Mouse (Mus musculus) heart, embryonic 12.5 days (tissue): ENCODE data around the gene Sema4c. TPM values are rescaled to one million over a fixed set of nuclear protein-coding genes. Genes with fewer than 3 reads are reported as not detected.

ENCODE experiments used
- ATAC-seq: fragments of 200-750 bp; cut with Nextera tagmentation; 2 replicates; pipeline ENCODE4 v1.8.0; 2017; ENCODE audit warnings: moderate TSS enrichment, moderate library complexity; ENCODE audit not compliant: insufficient number of reproducible peaks, low FRiP score
- H3K27ac ChIP-seq: fragments of 300-500 bp; sonication (generic); 2 replicates; pipeline ENCODE4 v1.5.1; 2016; ENCODE audit warnings: mild to moderate bottlenecking, moderate library complexity; ENCODE audit not compliant: poor library complexity, severe bottlenecking
- H3K27me3 ChIP-seq: fragments of 300-500 bp; sonication (generic); replicated peaks from 2 replicates; pipeline ENCODE4 v1.6.1; 2016; ENCODE audit warnings: mild to moderate bottlenecking, moderate library complexity
- H3K36me3 ChIP-seq: fragments of 300-500 bp; sonication (generic); 2 replicates; pipeline ENCODE4 v1.6.1; 2016; ENCODE audit warnings: mild to moderate bottlenecking, moderate library complexity
- H3K4me1 ChIP-seq: fragments of 300-500 bp; sonication (generic); replicated peaks from 2 replicates; pipeline ENCODE4 v1.6.1; 2016; ENCODE audit warnings: mild to moderate bottlenecking
- H3K4me2 ChIP-seq: fragments of 300-500 bp; sonication (generic); 2 replicates; pipeline ENCODE4 v1.6.1; 2016; ENCODE audit warnings: mild to moderate bottlenecking, moderate library complexity
- H3K4me3 ChIP-seq: fragments of 300-500 bp; sonication (generic); 2 replicates; pipeline ENCODE4 v1.5.1; 2016; ENCODE audit warnings: mild to moderate bottlenecking
- H3K9ac ChIP-seq: fragments of 300-500 bp; sonication (generic); 2 replicates; pipeline ENCODE4 v1.6.1; 2016; ENCODE audit warnings: mild to moderate bottlenecking, moderate library complexity
- H3K9me3 ChIP-seq: fragments of 300-500 bp; sonication (generic); replicated peaks from 2 replicates; pipeline ENCODE4 v1.6.1; 2016; ENCODE audit warnings: mild to moderate bottlenecking, moderate library complexity
- whole genome bisulfite sequencing: fragments of 180-500 bp; shearing (Covaris S2); methylation state at CpG from one replicate; pipeline ENCODE4 v1.1.7; 2016; 5-methylcytosine and 5-hydroxymethylcytosine counted together
- polyA plus RNA-seq: library from polyadenylated mRNA; unstranded; fragments of >200 nt; fragmentation: Nextera tagmentation; extraction: Ambion mirVana; gene quantifications from 2 replicates; pipeline ENCODE4 v1.2.1, GENCODE M21; 2016

Gene Sema4c
- polyA plus RNA-seq, 1 experiment from 2014 or later = 13.3 TPM

- peaks cover 43% of the 10 kb centered on the region for H3K4me1 ChIP-seq
- no peaks in the 10 kb centered on the region for H3K9me3 ChIP-seq
- H3K36me3 ChIP-seq = peaks cover 45% of the 10 kb centered on the region
- H3K27ac ChIP-seq = peak overlapping the region; percentile 97
- no peak for ATAC-seq
- H3K9ac ChIP-seq = peak overlapping the region; percentile 94
- 5% methylated on average over 8 of the region's 8 CpGs for WGBS
- H3K4me3 ChIP-seq = peak overlapping the region; percentile 73
- peak overlapping the region; percentile 93 for H3K4me2 ChIP-seq
- no peaks in the 10 kb centered on the region for H3K27me3 ChIP-seq
Observed at GRCm38 (mm10) chr1:36555798-36556395, 2.3 kb downstream of the Sema4c start.

- 66% methylated on average over 21 of the region's 21 CpGs for WGBS
- Histone ChIP-seq H3K9ac (peak overlapping the region; percentile 94), H3K4me1 (peaks cover 39% of the 10 kb centered on the region), H3K4me2 (peak overlapping the region; percentile 93), H3K4me3 (peak overlapping the region; percentile 73), H3K36me3 (peaks cover 55% of the 10 kb centered on the region), H3K27me3 (no peaks in the 10 kb centered on the region), H3K9me3 (no peaks in the 10 kb centered on the region), H3K27ac (peak overlapping the region; percentile 97)
- no peak for ATAC-seq
Observed at GRCm38 (mm10) chr1:36554633-36555399, 3.3 kb downstream of the Sema4c start.

- Histone ChIP-seq H3K9me3 (no peaks in the 10 kb centered on the region), H3K4me1 (peaks cover 47% of the 10 kb centered on the region), H3K27ac (no peak overlapping the region), H3K36me3 (peaks cover 68% of the 10 kb centered on the region), H3K27me3 (no peaks in the 10 kb centered on the region), H3K9ac (no peak overlapping the region), H3K4me3 (no peak overlapping the region), H3K4me2 (no peak overlapping the region)
- WGBS = 85% methylated on average over 16 of the region's 16 CpGs
- no peak for ATAC-seq
Observed at GRCm38 (mm10) chr1:36552506-36552905, 5.6 kb downstream of the Sema4c start.

- no peaks in the 10 kb centered on the region for H3K9me3 ChIP-seq
- no peak overlapping the region for H3K9ac ChIP-seq
- H3K36me3 ChIP-seq = peaks cover 68% of the 10 kb centered on the region
- no peak overlapping the region for H3K27ac ChIP-seq
- ATAC-seq = no peak
- WGBS = 86% methylated on average over 17 of the region's 17 CpGs
- H3K4me3 ChIP-seq = no peak overlapping the region
- peaks cover 49% of the 10 kb centered on the region for H3K4me1 ChIP-seq
- H3K4me2 ChIP-seq = no peak overlapping the region
- H3K27me3 ChIP-seq = no peaks in the 10 kb centered on the region
Observed at GRCm38 (mm10) chr1:36551904-36552303, 6.2 kb downstream of the Sema4c start.

- no peak overlapping the region for H3K4me3 ChIP-seq
- peaks cover 54% of the 10 kb centered on the region for H3K4me1 ChIP-seq
- no peak overlapping the region for H3K9ac ChIP-seq
- peaks cover 67% of the 10 kb centered on the region for H3K36me3 ChIP-seq
- no peaks in the 10 kb centered on the region for H3K9me3 ChIP-seq
- ATAC-seq = no peak
- H3K27ac ChIP-seq = no peak overlapping the region
- no peaks in the 10 kb centered on the region for H3K27me3 ChIP-seq
- WGBS = 78% methylated on average over 20 of the region's 20 CpGs
- no peak overlapping the region for H3K4me2 ChIP-seq
Observed at GRCm38 (mm10) chr1:36550075-36550863, 7.9 kb downstream of the Sema4c start.

GRCm38 (mm10) chr1:36549491-36549890, 8.7 kb downstream of the Sema4c start:
- H3K4me1 ChIP-seq = peaks cover 46% of the 10 kb centered on the region
- H3K9ac ChIP-seq = no peak overlapping the region
- peaks cover 60% of the 10 kb centered on the region for H3K36me3 ChIP-seq
- H3K9me3 ChIP-seq = no peaks in the 10 kb centered on the region
- ATAC-seq = no peak
- no peak overlapping the region for H3K4me3 ChIP-seq
- WGBS = 85% methylated on average over 18 of the region's 18 CpGs
- no peaks in the 10 kb centered on the region for H3K27me3 ChIP-seq
- no peak overlapping the region for H3K4me2 ChIP-seq
- no peak overlapping the region for H3K27ac ChIP-seq

GRCm38 (mm10) chr1:36548771-36549170, 9.4 kb downstream of the Sema4c start:
- 64% methylated on average over 8 of the region's 8 CpGs for WGBS
- ATAC-seq = no peak
- H3K4me2 ChIP-seq = no peak overlapping the region
- no peak overlapping the region for H3K9ac ChIP-seq
- H3K4me1 ChIP-seq = peaks cover 40% of the 10 kb centered on the region
- H3K36me3 ChIP-seq = peaks cover 52% of the 10 kb centered on the region
- H3K27ac ChIP-seq = no peak overlapping the region
- H3K27me3 ChIP-seq = no peaks in the 10 kb centered on the region
- H3K9me3 ChIP-seq = no peaks in the 10 kb centered on the region
- no peak overlapping the region for H3K4me3 ChIP-seq

GRCm38 (mm10) chr1:36547981-36548598, 10.1 kb downstream of the Sema4c start:
- no peak for ATAC-seq
- H3K36me3 ChIP-seq = peaks cover 46% of the 10 kb centered on the region
- WGBS = 41% methylated on average over 9 of the region's 9 CpGs
- no peak overlapping the region for H3K4me3 ChIP-seq
- H3K9me3 ChIP-seq = no peaks in the 10 kb centered on the region
- peak overlapping the region; percentile 25; the same call in 1 of the 2 replicates for H3K27ac ChIP-seq
- no peaks in the 10 kb centered on the region for H3K27me3 ChIP-seq
- peak overlapping the region; percentile 25 for H3K9ac ChIP-seq
- H3K4me2 ChIP-seq = no peak overlapping the region
- peaks cover 40% of the 10 kb centered on the region for H3K4me1 ChIP-seq

- Histone ChIP-seq H3K27ac (peak within 1 kb of the TSS; percentile 50; the same call in 1 of the 2 replicates), H3K9me3 (no peaks in the 10 kb centered on the region), H3K9ac (peak within 1 kb of the TSS; percentile 78), H3K4me2 (peak within 1 kb of the TSS; percentile 79), H3K4me1 (peaks cover 45% of the 10 kb centered on the region), H3K4me3 (peak within 1 kb of the TSS; percentile 73), H3K27me3 (no peaks in the 10 kb centered on the region), H3K36me3 (peaks cover 42% of the 10 kb centered on the region)
- ATAC-seq = peak; percentile 97
- WGBS = under 1% methylated on average over 43 of the region's 43 CpGs
Observed at GRCm38 (mm10) chr1:36546888-36547471, 11.2 kb downstream of the Sema4c start, which contains the start of gene Ankrd39. Gene Ankrd39 (minus strand): TSS chr1:36547445.

- peaks cover 41% of the 10 kb centered on the region for H3K36me3 ChIP-seq
- H3K9me3 ChIP-seq = 0 out of 2 replicates have a peak, but pooled peaks cover 3% of the 10 kb centered on the region
- no peaks in the 10 kb centered on the region for H3K27me3 ChIP-seq
- 60% methylated on average over 19 of the region's 19 CpGs for WGBS
- H3K27ac ChIP-seq = no peak overlapping the region
- peak overlapping the region; percentile 78; the same call in 1 of the 2 replicates for H3K9ac ChIP-seq
- H3K4me3 ChIP-seq = peak overlapping the region; percentile 73
- no peak for ATAC-seq
- peak overlapping the region; percentile 79 for H3K4me2 ChIP-seq
- peaks cover 49% of the 10 kb centered on the region for H3K4me1 ChIP-seq
Observed at GRCm38 (mm10) chr1:36545845-36546600, 12.1 kb downstream of the Sema4c start.
